Comparison of ENCODE assay signal across 9 mouse cellular contexts in genomic region chrX:101222796-101223162, GRCm38 (mm10). TPM values are rescaled to one million over a fixed set of nuclear protein-coding genes. Genes with fewer than 3 reads are reported as not detected.
DNase-seq lines count a peak whose midpoint lies in the region; ATAC-seq and TF ChIP-seq lines count a peak whose summit lies in the region.
"Had no signal": no experiment of that assay in that cellular context is flagged by ENCODE, and none has a peak within 500 bp of the region (broad histone marks: within the 10 kb centered on the region; RNA-seq: fewer than 3 reads in every experiment).

No protein-coding gene starts in this region.

- H3K4me1 ChIP-seq in erythroblast, embryonic 14.5 days (ENCODE audit: control insufficient read depth): peaks cover 19% of the 10 kb centered on the region
- H3K4me1 ChIP-seq in spleen, adult 2 months (ENCODE audit: control insufficient read depth, insufficient read depth, insufficient read length): no peaks in the 10 kb centered on the region
- no peaks in the 10 kb centered on the region for H3K4me1 ChIP-seq in limb, embryonic 15.5 days
- no peaks in the 10 kb centered on the region for H3K4me1 ChIP-seq in stomach, embryonic 16.5 days (ENCODE audit: control insufficient read depth, insufficient read depth, low read length)

- no peak for DNase-seq in spleen, adult 2 months (ENCODE audit: low read depth in 1 of 2, low spot score in 2 of 2)
- no peak for DNase-seq in spleen, postnatal 10 days (ENCODE audit: low spot score in 2 of 2)
- no peak for DNase-seq in thymus, postnatal 14 days
- no peak for DNase-seq in gastrocnemius, postnatal 10 days

- no peak overlapping the region for H3K9ac ChIP-seq in limb, embryonic 15.5 days
- peak overlapping the region; percentile 61 for H3K9ac ChIP-seq in stomach, embryonic 16.5 days (ENCODE audit: low read length)

- peak overlapping the region; percentile 40 for H3K4me2 ChIP-seq in limb, embryonic 15.5 days
- peak overlapping the region; percentile 52 for H3K4me2 ChIP-seq in stomach, embryonic 16.5 days (ENCODE audit: low read depth, low read length)

- 45% methylated on average over 7 of the region's 7 CpGs for WGBS in spleen, adult 2 months
- WGBS in limb, embryonic 15.5 days: 31% methylated on average over 7 of the region's 7 CpGs
- 26% methylated on average over 7 of the region's 7 CpGs for WGBS in stomach, embryonic 16.5 days

- no peak for TF ChIP-seq POLR2A in spleen, adult 2 months (IDR thresholded peaks at IDR 0.05; ENCODE audit: low read depth, low read length)

- no peaks in the 10 kb centered on the region for H3K9me3 ChIP-seq in erythroblast, embryonic 14.5 days (ENCODE audit: control insufficient read depth, low read length)
- H3K9me3 ChIP-seq in limb, embryonic 15.5 days: no peaks in the 10 kb centered on the region
- H3K9me3 ChIP-seq in stomach, embryonic 16.5 days (replicated peaks; ENCODE audit: control insufficient read depth, low read length): no peaks in the 10 kb centered on the region

- H3K27ac ChIP-seq in spleen, adult 2 months (ENCODE audit: insufficient read depth, low read length): peak overlapping the region; percentile 57
- peak overlapping the region; percentile 68 for H3K27ac ChIP-seq in limb, embryonic 15.5 days
- H3K27ac ChIP-seq in stomach, embryonic 16.5 days (ENCODE audit: low read length): peak overlapping the region; percentile 70

- H3K27me3 ChIP-seq in erythroblast, embryonic 14.5 days (ENCODE audit: control insufficient read depth): peaks cover 14% of the 10 kb centered on the region; the same call in 1 of the 2 replicates
- H3K27me3 ChIP-seq in spleen, adult 2 months (ENCODE audit: control insufficient read depth, insufficient read depth, low read length): no peaks in the 10 kb centered on the region
- H3K27me3 ChIP-seq in limb, embryonic 15.5 days: no peaks in the 10 kb centered on the region
- no peaks in the 10 kb centered on the region; the same call in 1 of the 2 replicates for H3K27me3 ChIP-seq in stomach, embryonic 16.5 days (ENCODE audit: control insufficient read depth, insufficient read depth, low read length)

- TF ChIP-seq CTCF in spleen, adult 2 months (IDR thresholded peaks at IDR 0.05; ENCODE audit: extremely low read depth, insufficient read depth, insufficient read length, insufficient replicate concordance): no peak

- ATAC-seq in erythroblast, adult 5-6 weeks (replicated peaks; ENCODE audit: low FRiP score, poor library complexity, severe bottlenecking): no peak
- no peak for ATAC-seq in limb, embryonic 15.5 days (ENCODE audit: insufficient number of reproducible peaks, low FRiP score, low TSS enrichment, low read depth)
- ATAC-seq in stomach, embryonic 16.5 days (ENCODE audit: insufficient read depth, low FRiP score): no peak

- no peaks in the 10 kb centered on the region for H3K36me3 ChIP-seq in erythroblast, embryonic 14.5 days (ENCODE audit: control insufficient read depth)
- H3K36me3 ChIP-seq in spleen, adult 2 months (ENCODE audit: control insufficient read depth, insufficient read depth, low read length): no peaks in the 10 kb centered on the region
- no peaks in the 10 kb centered on the region for H3K36me3 ChIP-seq in limb, embryonic 15.5 days
- H3K36me3 ChIP-seq in stomach, embryonic 16.5 days (ENCODE audit: control insufficient read depth, insufficient read depth, low read length): no peaks in the 10 kb centered on the region

- H3K4me3 ChIP-seq in erythroblast, embryonic 14.5 days (replicated peaks): peak overlapping the region; percentile 80
- H3K4me3 ChIP-seq in spleen, adult 2 months (ENCODE audit: extremely low read depth, insufficient read depth, insufficient read length): peak overlapping the region; percentile 51
- H3K4me3 ChIP-seq in limb, embryonic 15.5 days: peak overlapping the region; percentile 54
- peak overlapping the region; percentile 61 for H3K4me3 ChIP-seq in stomach, embryonic 16.5 days (replicated peaks; ENCODE audit: low read length)

RNA-seq across cellular contexts. Expression of gene Snx12, which starts 0.4 kb away (rescaled TPM):
- 1.8 and 1.9 TPM in 2 replicates for polyA plus RNA-seq in erythroblast, embryonic 14.5 days (2012)
- total RNA-seq in erythroblast, adult 5-6 weeks (2015; ENCODE audit: low replicate concordance): 13.8 and 18.1 TPM in 2 replicates
- 11.3 and 14.0 TPM in 2 replicates for total RNA-seq in erythroblast, adult 5-6 weeks (2017; ENCODE audit: low replicate concordance)
- 7.7 and 11.9 TPM in 2 replicates for polyA plus RNA-seq in spleen, adult 2 months (2012; rRNA removed)
- polyA plus RNA-seq in limb, embryonic 15.5 days (2015; fragmentation: Nextera tagmentation; extraction: Ambion mirVana): 52.0 and 52.8 TPM in 2 replicates
- 49.9 and 55.6 TPM in 2 replicates for polyA plus RNA-seq in stomach, embryonic 16.5 days (2015; fragmentation: Nextera tagmentation; extraction: Ambion mirVana)
- total RNA-seq in gastrocnemius, postnatal 10 days (2021): 10 to 100 TPM; 48.5 to 50.2 TPM

RNA-seq across cellular contexts. Expression of gene Foxo4, which starts 31.5 kb away (rescaled TPM):
- polyA plus RNA-seq in erythroblast, embryonic 14.5 days (2012): 12.1 and 14.7 TPM in 2 replicates
- 16.7 and 20.4 TPM in 2 replicates for total RNA-seq in erythroblast, adult 5-6 weeks (2015; ENCODE audit: low replicate concordance)
- total RNA-seq in erythroblast, adult 5-6 weeks (2017; ENCODE audit: low replicate concordance): 51.1 and 81.5 TPM in 2 replicates
- polyA plus RNA-seq in spleen, adult 2 months (2012; rRNA removed): 28.9 and 29.1 TPM in 2 replicates
- 3.7 and 4.0 TPM in 2 replicates for polyA plus RNA-seq in limb, embryonic 15.5 days (2015; fragmentation: Nextera tagmentation; extraction: Ambion mirVana)
- 2.1 and 2.5 TPM in 2 replicates for polyA plus RNA-seq in stomach, embryonic 16.5 days (2015; fragmentation: Nextera tagmentation; extraction: Ambion mirVana)
- total RNA-seq in gastrocnemius, postnatal 10 days (2021): 10 to 100 TPM; 48.2 to 55.0 TPM

RNA-seq across cellular contexts. Expression of gene Gm614, which starts 41.0 kb away (rescaled TPM):
- polyA plus RNA-seq in erythroblast, embryonic 14.5 days (2012): not detected in 2 replicates
- total RNA-seq in erythroblast, adult 5-6 weeks (2015; ENCODE audit: low replicate concordance): not detected in 2 replicates
- total RNA-seq in erythroblast, adult 5-6 weeks (2017; ENCODE audit: low replicate concordance): not detected in 2 replicates
- 0.65 and 0.99 TPM in 2 replicates for polyA plus RNA-seq in spleen, adult 2 months (2012; rRNA removed)
- not detected in 2 replicates for polyA plus RNA-seq in limb, embryonic 15.5 days (2015; fragmentation: Nextera tagmentation; extraction: Ambion mirVana)
- polyA plus RNA-seq in stomach, embryonic 16.5 days (2015; fragmentation: Nextera tagmentation; extraction: Ambion mirVana): not detected in 2 replicates
- total RNA-seq in gastrocnemius, postnatal 10 days (2021): under 1 TPM in 1 of 2 experiments, not detected in 1; 0.50 TPM
- total RNA-seq: left cerebral cortex, postnatal 4 days had no signal

RNA-seq across cellular contexts. Expression of gene Il2rg, which starts 45.3 kb away (rescaled TPM):
- polyA plus RNA-seq in erythroblast, embryonic 14.5 days (2012): 0.19 and 0.46 TPM in 2 replicates
- total RNA-seq in erythroblast, adult 5-6 weeks (2015; ENCODE audit: low replicate concordance): 11.5 and 17.3 TPM in 2 replicates
- total RNA-seq in erythroblast, adult 5-6 weeks (2017; ENCODE audit: low replicate concordance): 15.1 and 37.6 TPM in 2 replicates
- polyA plus RNA-seq in spleen, adult 2 months (2012; rRNA removed): 171 and 180 TPM in 2 replicates
- 19.3 and 20.4 TPM in 2 replicates for polyA plus RNA-seq in limb, embryonic 15.5 days (2015; fragmentation: Nextera tagmentation; extraction: Ambion mirVana)
- polyA plus RNA-seq in stomach, embryonic 16.5 days (2015; fragmentation: Nextera tagmentation; extraction: Ambion mirVana): 11.8 and 12.6 TPM in 2 replicates
- total RNA-seq in gastrocnemius, postnatal 10 days (2021): 1 to 10 TPM; 5.5 to 7.9 TPM

RNA-seq across cellular contexts. Expression of gene Gm20489, which starts 46.0 kb away (rescaled TPM):
- polyA plus RNA-seq in erythroblast, embryonic 14.5 days (2012): not detected in 2 replicates
- total RNA-seq in erythroblast, adult 5-6 weeks (2015; ENCODE audit: low replicate concordance): not detected in 2 replicates
- total RNA-seq in erythroblast, adult 5-6 weeks (2017; ENCODE audit: low replicate concordance): not detected in 2 replicates
- not detected in 2 replicates for polyA plus RNA-seq in spleen, adult 2 months (2012; rRNA removed)
- polyA plus RNA-seq in limb, embryonic 15.5 days (2015; fragmentation: Nextera tagmentation; extraction: Ambion mirVana): not detected in 2 replicates
- not detected in 2 replicates for polyA plus RNA-seq in stomach, embryonic 16.5 days (2015; fragmentation: Nextera tagmentation; extraction: Ambion mirVana)
- total RNA-seq in gastrocnemius, postnatal 10 days (2021): not detected
- total RNA-seq: left cerebral cortex, postnatal 4 days had no signal
